Mouse (Mus musculus): Measurements from ENCODE around the gene Lpar2.

DNA sequence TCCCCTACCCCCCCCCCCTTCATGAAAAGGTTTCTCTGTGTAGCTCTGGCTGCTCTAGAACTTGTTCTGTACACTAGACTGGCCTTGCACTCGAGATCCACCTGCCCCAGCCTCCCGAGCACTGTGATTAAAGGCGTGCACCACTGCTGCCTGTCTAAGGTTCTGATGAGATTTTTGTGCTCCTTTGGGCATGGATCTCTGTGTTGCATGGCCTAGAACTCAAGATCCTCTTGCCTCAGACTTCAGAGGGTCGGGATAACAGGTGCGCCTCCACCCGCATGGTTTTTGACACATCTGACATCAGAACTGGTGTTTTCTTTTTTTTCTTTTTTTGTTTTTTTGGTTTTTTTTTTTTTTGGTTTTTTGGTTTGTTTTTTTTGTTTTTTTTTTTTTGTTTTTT, 17.7 kb upstream of the Lpar2 start:
- TF ChIP-seq GATA1 (IDR thresholded peaks at IDR 0.05; ENCODE audit: borderline replicate concordance, low read length) (no peak), FLI1 (IDR thresholded peaks at IDR 0.05; ENCODE audit: low read length) (no peak)

Data from megakaryocyte, embryonic 14.5 days (primary cell).